Mouse (Mus musculus) WW6 (cell line): ENCODE data around the gene Bicdl2.

Source experiments
- DNase-seq: peaks from one replicate; pipeline ENCODE4 v3.0.0-alpha.2; 2013; ENCODE audit warnings: low read depth, low spot score

Gene Bicdl2

DNA sequence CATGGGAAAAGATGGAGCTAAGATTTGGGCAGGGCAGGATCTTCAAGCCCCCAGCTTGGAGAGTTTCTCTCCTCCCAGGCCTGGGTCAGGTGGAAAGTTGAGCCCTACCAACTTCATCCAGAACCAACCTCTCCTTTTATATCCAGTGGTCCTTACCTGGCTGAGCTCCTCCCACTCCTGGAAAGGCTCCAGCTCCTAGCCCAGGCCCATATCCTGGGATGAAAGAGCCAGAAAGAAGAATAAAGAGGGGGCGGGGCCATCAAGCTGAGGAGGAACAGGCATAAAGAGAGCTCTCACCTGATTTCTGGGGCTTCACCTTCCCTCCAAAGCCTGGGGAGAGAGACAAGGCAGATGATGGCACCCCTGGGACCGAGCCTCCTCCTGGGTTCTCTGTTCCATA lies 56.7 kb downstream of the Bicdl2 start:
- DNase-seq: no peak
